Mouse (Mus musculus) megakaryocyte, embryonic 14.5 days (primary cell): Measurements from ENCODE around the gene Rps15. TPM values are rescaled to one million over a fixed set of nuclear protein-coding genes. Genes with fewer than 3 reads are reported as not detected.
A peak's percentile ranks its signal among the peaks of the same experiment; 100 is the strongest.

Source experiments
- H3K27me3 ChIP-seq: replicated peaks from 2 replicates; pipeline ENCODE3; 2012; ENCODE audit warnings: inconsistent platforms
- H3K36me3 ChIP-seq: replicated peaks from 2 replicates; pipeline ENCODE3; 2012; ENCODE audit warnings: low read length, inconsistent platforms, mixed read lengths
- H3K4me1 ChIP-seq: 2 replicates; pipeline ENCODE4 v1.6.1; 2012; ENCODE audit warnings: inconsistent platforms
- H3K4me3 ChIP-seq: replicated peaks from 2 replicates; pipeline ENCODE3; 2012; ENCODE audit warnings: moderate library complexity, mild to moderate bottlenecking, inconsistent platforms
- H3K9me3 ChIP-seq: 2 replicates; pipeline ENCODE4 v1.6.1; 2012; ENCODE audit warnings: inconsistent platforms
- FLI1 ChIP-seq: IDR thresholded peaks from 2 replicates; pipeline ENCODE4 v1.6.1; 2012; ENCODE audit warnings: low read length, inconsistent platforms, mixed read lengths
- GATA1 ChIP-seq: IDR thresholded peaks from 3 replicates; pipeline ENCODE4 v1.6.1; 2012; ENCODE audit warnings: mixed read lengths, low read length, inconsistent platforms, borderline replicate concordance
- polyA plus RNA-seq: library from polyadenylated mRNA; stranded (reverse); fragments of >175 nt; gene quantifications from 2 replicates; pipeline ENCODE4 v1.2.3, GENCODE M21; 2012; ENCODE audit warnings: low replicate concordance; ENCODE audit not compliant: insufficient read depth

Gene Rps15
- polyA plus RNA-seq, 1 experiment: 10,126 TPM

- H3K36me3 ChIP-seq: peaks cover 18% of the 10 kb centered on the region
Observed at GRCm38 (mm10) chr10:80322811-80323211, 30.6 kb downstream of the Rps15 start.

GRCm38 (mm10) chr10:80323261-80324119 lies 31.2 kb downstream of the Rps15 start:
- Histone ChIP-seq H3K4me3 (peak overlapping the region; percentile 100), H3K36me3 (peaks cover 11% of the 10 kb centered on the region), H3K4me1 (peaks cover 75% of the 10 kb centered on the region), H3K27me3 (peaks cover 2% of the 10 kb centered on the region), H3K9me3 (no peaks in the 10 kb centered on the region)
- TF ChIP-seq GATA1 (no peak), FLI1 (no peak)

More at GRCm38 (mm10) chr10:80322811-80323211, 30.6 kb downstream of the Rps15 start:
- TF ChIP-seq FLI1: no peak
- TF ChIP-seq GATA1: no peak
- peaks cover 75% of the 10 kb centered on the region for H3K4me1 ChIP-seq
- H3K27me3 ChIP-seq: peaks cover 2% of the 10 kb centered on the region
- peak overlapping the region; percentile 100 for H3K4me3 ChIP-seq
- H3K9me3 ChIP-seq: no peaks in the 10 kb centered on the region

DNA sequence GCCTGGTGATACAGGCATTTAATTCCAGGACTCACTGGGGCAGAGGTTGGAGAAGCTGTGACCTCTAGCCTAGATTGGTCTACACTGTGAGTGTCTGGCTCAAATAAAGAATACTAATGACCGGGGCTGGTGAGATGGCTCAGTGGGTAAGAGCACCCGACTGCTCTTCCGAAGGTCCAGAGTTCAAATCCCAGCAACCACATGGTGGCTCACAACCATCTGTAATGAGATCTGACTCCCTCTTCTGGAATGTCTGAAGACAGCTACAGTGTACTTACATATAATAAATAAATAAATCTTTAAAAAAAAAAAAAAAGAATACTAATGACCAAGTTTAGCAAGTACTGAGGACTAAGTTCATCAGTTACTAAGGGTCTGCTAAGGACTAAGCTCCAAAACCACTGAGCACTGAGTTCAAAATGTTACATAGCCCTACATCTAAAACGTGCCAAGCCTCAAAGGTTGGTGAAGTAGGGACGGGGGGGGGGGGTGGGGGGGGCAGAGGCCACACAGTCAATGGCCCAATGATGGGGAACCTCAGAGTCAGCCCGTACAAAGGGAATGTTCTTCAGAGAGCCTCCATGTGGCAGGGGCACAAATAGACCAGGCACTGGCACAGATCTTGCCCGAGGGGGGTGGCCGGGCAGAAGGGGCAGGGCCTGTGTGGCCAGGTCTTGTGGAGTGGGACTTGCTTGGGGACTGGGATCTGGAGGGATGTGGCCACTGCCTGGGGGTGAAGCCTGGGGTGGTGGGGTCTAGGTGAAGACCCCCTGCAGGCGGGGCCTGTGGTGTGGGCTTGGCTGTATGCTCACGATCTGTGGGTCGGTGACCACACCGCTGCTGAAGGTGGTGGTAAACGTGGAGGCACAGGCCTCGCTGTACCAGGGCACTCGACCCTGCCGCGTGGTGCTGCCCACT lies 32.1 kb downstream of the Rps15 start:
- Histone ChIP-seq H3K4me1 (peaks cover 75% of the 10 kb centered on the region), H3K36me3 (peaks cover 2% of the 10 kb centered on the region), H3K4me3 (peak overlapping the region; percentile 100), H3K9me3 (no peaks in the 10 kb centered on the region), H3K27me3 (peaks cover 2% of the 10 kb centered on the region)
- no peak for TF ChIP-seq FLI1
- TF ChIP-seq GATA1: no peak

- Histone ChIP-seq H3K36me3 (no peaks in the 10 kb centered on the region), H3K27me3 (peaks cover 2% of the 10 kb centered on the region), H3K4me3 (peak overlapping the region; percentile 67), H3K9me3 (no peaks in the 10 kb centered on the region), H3K4me1 (peaks cover 76% of the 10 kb centered on the region)
- no peak for TF ChIP-seq GATA1
- no peak for TF ChIP-seq FLI1
Observed at GRCm38 (mm10) chr10:80325045-80325444, 32.8 kb downstream of the Rps15 start.

DNA sequence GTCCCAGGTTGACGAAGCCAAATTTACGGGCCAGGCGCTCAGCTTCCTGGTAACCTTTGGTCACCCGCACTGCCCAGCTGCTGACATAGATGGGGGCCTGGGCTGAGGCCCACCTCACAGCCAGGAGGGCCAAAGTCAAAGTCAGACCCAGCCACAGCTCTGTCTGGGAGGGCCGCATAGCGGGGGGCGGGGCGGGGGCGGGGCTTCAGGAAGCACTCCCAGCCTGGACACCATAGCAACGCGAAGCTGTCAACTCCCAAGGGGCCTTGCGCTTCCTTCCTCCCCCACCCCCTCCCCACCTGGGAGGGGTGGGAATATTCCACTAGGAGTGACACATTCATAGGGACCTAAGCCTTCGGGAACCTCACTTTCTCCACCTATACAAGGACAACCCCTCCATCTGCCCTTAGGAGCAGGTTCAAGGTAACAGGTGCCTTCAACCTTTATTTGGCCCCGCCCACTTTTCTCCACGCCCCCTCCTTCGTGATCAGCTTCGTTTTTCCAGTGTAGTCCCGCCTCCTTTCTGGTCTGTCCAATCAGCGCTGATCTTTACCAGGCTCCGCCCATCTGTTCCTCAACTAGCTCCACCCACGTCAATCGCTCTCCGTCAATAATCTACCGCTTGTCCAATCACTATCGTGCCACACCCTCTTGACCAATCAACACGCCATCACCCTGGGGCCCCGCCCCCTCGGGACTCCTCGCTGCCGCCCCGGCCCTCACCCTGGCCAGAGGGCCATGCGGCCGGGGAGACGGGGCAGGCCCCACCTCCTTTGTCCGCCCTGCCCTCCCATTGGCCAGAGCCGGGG lies 37.2 kb downstream of the Rps15 start, which contains the start of the genes Pcsk4 and Reep6:
Pcsk4 (minus strand) TSS at position 226 of the 809 bp plus-strand sequence.
Reep6 (plus strand) TSS at position 681 of the 809 bp plus-strand sequence.
- TF ChIP-seq FLI1 (no peak), GATA1 (no peak)
- Histone ChIP-seq H3K9me3 (no peaks in the 10 kb centered on the region), H3K4me3 (peak within 1 kb of the TSS; percentile 92), H3K36me3 (peaks cover 5% of the 10 kb centered on the region), H3K4me1 (peaks cover 73% of the 10 kb centered on the region), H3K27me3 (peaks cover 24% of the 10 kb centered on the region)

DNA sequence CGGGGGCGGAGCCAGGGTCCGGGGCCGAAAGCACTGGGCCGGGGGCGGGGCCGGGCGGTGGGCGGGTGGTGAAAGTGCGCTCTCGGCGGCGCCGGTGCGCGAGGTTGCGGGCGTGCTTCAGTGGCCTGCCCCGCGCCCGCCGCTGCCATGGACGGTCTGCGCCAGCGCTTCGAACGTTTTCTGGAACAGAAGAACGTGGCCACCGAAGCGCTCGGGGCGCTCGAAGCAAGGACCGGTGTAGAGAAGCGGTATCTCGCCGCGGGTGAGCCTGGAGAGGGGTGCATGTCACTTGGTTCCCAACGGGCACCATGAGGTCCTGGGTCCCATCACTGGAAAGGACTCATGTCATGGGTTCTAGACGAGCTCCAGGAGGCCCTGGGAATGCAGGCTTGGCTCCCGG lies 37.8 kb downstream of the Rps15 start:
- Histone ChIP-seq H3K9me3 (no peaks in the 10 kb centered on the region), H3K4me3 (peak overlapping the region; percentile 92), H3K27me3 (peaks cover 29% of the 10 kb centered on the region), H3K4me1 (peaks cover 73% of the 10 kb centered on the region), H3K36me3 (peaks cover 11% of the 10 kb centered on the region)
- TF ChIP-seq GATA1: no peak
- no peak for TF ChIP-seq FLI1

- no peak for TF ChIP-seq GATA1
- TF ChIP-seq FLI1: no peak
- no peaks in the 10 kb centered on the region for H3K9me3 ChIP-seq
- H3K36me3 ChIP-seq: peaks cover 19% of the 10 kb centered on the region
- peaks cover 37% of the 10 kb centered on the region for H3K27me3 ChIP-seq
- peaks cover 72% of the 10 kb centered on the region for H3K4me1 ChIP-seq
- peak overlapping the region; percentile 92 for H3K4me3 ChIP-seq
Observed at GRCm38 (mm10) chr10:80330888-80331287, 38.6 kb downstream of the Rps15 start.

- no peak for TF ChIP-seq GATA1
- no peak for TF ChIP-seq FLI1
- Histone ChIP-seq H3K36me3 (peaks cover 25% of the 10 kb centered on the region), H3K4me1 (peaks cover 82% of the 10 kb centered on the region)
Observed at GRCm38 (mm10) chr10:80331636-80332524, 39.6 kb downstream of the Rps15 start.

More at GRCm38 (mm10) chr10:80331636-80332524, 39.6 kb downstream of the Rps15 start:
- H3K9me3 ChIP-seq: no peaks in the 10 kb centered on the region
- H3K27me3 ChIP-seq: peaks cover 47% of the 10 kb centered on the region
- H3K4me3 ChIP-seq: peak overlapping the region; percentile 40
